Mouse (Mus musculus): ENCODE measurements at regions not wholly inside any gene's neighbourhood (a gene's known extent, or its start where the extent isn't known, plus 50 kb on each side); places are given as distances from the start of the nearest gene placed in this dataset.

GRCm38 (mm10) chr12:37632368-37632767, 185.2 kb upstream of the Dgkb start:
- Histone ChIP-seq H3K9me3 (ENCODE audit: low read length) (no peaks in the 10 kb centered on the region), H3K27me3 (ENCODE audit: insufficient read depth, low read length) (no peaks in the 10 kb centered on the region), H3K4me3 (replicated peaks; ENCODE audit: low read length) (no peak overlapping the region), H3K36me3 (ENCODE audit: insufficient read depth, low read length) (no peaks in the 10 kb centered on the region), H3K4me1 (replicated peaks; ENCODE audit: low read depth, low read length) (no peaks in the 10 kb centered on the region)
- peak; percentile 58 for TF ChIP-seq CTCF (conservative IDR thresholded peaks at IDR 0.05; ENCODE audit: low read length)
- TF ChIP-seq POU5F1 (IDR thresholded peaks at IDR 0.05; ENCODE audit: borderline replicate concordance, low read length), result no peak

GRCm38 (mm10) chr12:37633286-37633685, 184.2 kb upstream of the Dgkb start:
- H3K4me1 ChIP-seq (replicated peaks; ENCODE audit: low read depth, low read length), result no peaks in the 10 kb centered on the region
- H3K27me3 ChIP-seq (ENCODE audit: insufficient read depth, low read length), result no peaks in the 10 kb centered on the region
- no peaks in the 10 kb centered on the region for H3K36me3 ChIP-seq (ENCODE audit: insufficient read depth, low read length)
- no peak overlapping the region for H3K4me3 ChIP-seq (replicated peaks; ENCODE audit: low read length)
- no peaks in the 10 kb centered on the region for H3K9me3 ChIP-seq (ENCODE audit: low read length)
- TF ChIP-seq CTCF (conservative IDR thresholded peaks at IDR 0.05; ENCODE audit: low read length) (no peak), NANOG (IDR thresholded peaks at IDR 0.05; ENCODE audit: borderline replicate concordance, low read length) (no peak), POU5F1 (IDR thresholded peaks at IDR 0.05; ENCODE audit: borderline replicate concordance, low read length) (no peak)

GRCm38 (mm10) chr12:37646186-37646585, 171.3 kb upstream of the Dgkb start:
- H3K9me3 ChIP-seq (ENCODE audit: low read length), result no peaks in the 10 kb centered on the region
- H3K27me3 ChIP-seq (ENCODE audit: insufficient read depth, low read length), result no peaks in the 10 kb centered on the region
- TF ChIP-seq CTCF (conservative IDR thresholded peaks at IDR 0.05; ENCODE audit: low read length), result no peak
- TF ChIP-seq NANOG (IDR thresholded peaks at IDR 0.05; ENCODE audit: borderline replicate concordance, low read length), result no peak
- TF ChIP-seq POU5F1 (IDR thresholded peaks at IDR 0.05; ENCODE audit: borderline replicate concordance, low read length), result no peak
- H3K4me3 ChIP-seq (replicated peaks; ENCODE audit: low read length), result no peak overlapping the region
- no peaks in the 10 kb centered on the region for H3K36me3 ChIP-seq (ENCODE audit: insufficient read depth, low read length)
- H3K4me1 ChIP-seq (replicated peaks; ENCODE audit: low read depth, low read length), result no peaks in the 10 kb centered on the region

DNA sequence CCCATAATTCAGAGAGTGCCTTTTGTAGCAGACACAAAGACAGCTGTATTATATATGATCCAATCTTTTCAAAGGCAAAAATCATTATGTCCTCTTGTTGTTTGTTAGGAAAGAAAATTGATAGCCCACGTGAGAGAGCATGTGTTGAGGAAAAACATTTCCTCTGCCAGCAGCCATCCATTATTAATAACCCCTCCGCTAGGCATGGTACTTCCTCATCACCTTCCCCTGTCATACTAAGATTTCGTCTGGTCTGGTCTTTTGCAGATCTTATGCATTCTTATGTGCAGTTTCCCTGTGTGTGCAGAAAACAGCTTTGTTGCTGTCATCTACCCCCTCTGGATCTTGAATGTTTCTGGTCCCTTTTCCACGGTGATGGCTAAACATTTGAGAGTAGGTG, 164.2 kb upstream of the Dgkb start:
- no peaks in the 10 kb centered on the region for H3K27me3 ChIP-seq (ENCODE audit: insufficient read depth, low read length)
- TF ChIP-seq POU5F1 (IDR thresholded peaks at IDR 0.05; ENCODE audit: borderline replicate concordance, low read length), result no peak
- H3K9me3 ChIP-seq (ENCODE audit: low read length), result peaks cover 20% of the 10 kb centered on the region
- H3K4me1 ChIP-seq (replicated peaks; ENCODE audit: low read depth, low read length), result peaks cover 6% of the 10 kb centered on the region
- no peak overlapping the region for H3K4me3 ChIP-seq (replicated peaks; ENCODE audit: low read length)
- peaks cover 3% of the 10 kb centered on the region; the same call in 1 of the 2 replicates for H3K36me3 ChIP-seq (ENCODE audit: insufficient read depth, low read length)

- Histone ChIP-seq H3K27me3 (ENCODE audit: insufficient read depth, low read length) (no peaks in the 10 kb centered on the region), H3K4me1 (replicated peaks; ENCODE audit: low read depth, low read length) (peaks cover 6% of the 10 kb centered on the region), H3K36me3 (ENCODE audit: insufficient read depth, low read length) (peaks cover 3% of the 10 kb centered on the region; the same call in 1 of the 2 replicates), H3K4me3 (replicated peaks; ENCODE audit: low read length) (no peak overlapping the region), H3K9me3 (ENCODE audit: low read length) (peaks cover 29% of the 10 kb centered on the region)
- TF ChIP-seq NANOG (IDR thresholded peaks at IDR 0.05; ENCODE audit: borderline replicate concordance, low read length), result peak; percentile 43; the same call in 1 of the 2 replicates
- no peak for TF ChIP-seq CTCF (conservative IDR thresholded peaks at IDR 0.05; ENCODE audit: low read length)
Measured at GRCm38 (mm10) chr12:37654256-37654655, 163.3 kb upstream of the Dgkb start.

- H3K9me3 ChIP-seq (ENCODE audit: low read length), result peaks cover 49% of the 10 kb centered on the region
Measured at GRCm38 (mm10) chr12:37660016-37660415, 157.5 kb upstream of the Dgkb start.

DNA sequence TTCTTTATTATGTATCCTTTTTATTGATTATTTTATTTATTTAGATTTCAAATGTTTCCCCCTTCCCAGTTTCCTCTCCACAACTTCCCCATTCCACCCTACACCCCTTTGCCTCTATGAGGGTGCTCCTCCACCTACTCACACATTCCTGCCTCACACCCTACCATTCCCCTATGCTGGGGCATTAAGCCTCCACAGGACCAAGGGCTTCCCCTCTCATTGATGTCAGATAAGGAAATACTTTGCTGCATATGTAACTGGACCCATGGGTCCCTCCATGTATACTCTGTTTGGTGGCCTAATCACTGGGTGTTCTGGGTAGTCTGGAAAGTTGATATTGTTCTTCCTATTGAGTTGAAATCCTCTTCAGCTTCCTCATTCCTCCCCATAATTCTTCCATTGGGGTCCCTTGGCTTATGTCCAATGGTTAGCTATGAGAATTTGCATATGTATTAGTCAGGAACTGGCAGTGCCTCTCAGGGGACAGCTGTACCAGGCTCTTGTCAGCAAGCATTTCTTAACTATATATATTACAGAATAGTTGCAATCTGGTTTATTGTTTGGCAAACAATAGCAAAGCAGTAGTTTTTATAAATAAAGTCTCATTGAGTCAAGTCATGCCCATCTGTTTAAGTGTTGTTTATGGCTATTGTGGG, 134.9 kb upstream of the Dgkb start:
- H3K9me3 ChIP-seq (ENCODE audit: low read length), result no peaks in the 10 kb centered on the region
- no peaks in the 10 kb centered on the region for H3K4me1 ChIP-seq (replicated peaks; ENCODE audit: low read depth, low read length)
- H3K36me3 ChIP-seq (ENCODE audit: insufficient read depth, low read length), result no peaks in the 10 kb centered on the region
- no peaks in the 10 kb centered on the region for H3K27me3 ChIP-seq (ENCODE audit: insufficient read depth, low read length)
- no peak for TF ChIP-seq CTCF (conservative IDR thresholded peaks at IDR 0.05; ENCODE audit: low read length)
- no peak for TF ChIP-seq POU5F1 (IDR thresholded peaks at IDR 0.05; ENCODE audit: borderline replicate concordance, low read length)
- no peak for TF ChIP-seq NANOG (IDR thresholded peaks at IDR 0.05; ENCODE audit: borderline replicate concordance, low read length)
- no peak overlapping the region for H3K4me3 ChIP-seq (replicated peaks; ENCODE audit: low read length)

More at GRCm38 (mm10) chr12:37660016-37660415, 157.5 kb upstream of the Dgkb start:
- TF ChIP-seq CTCF (conservative IDR thresholded peaks at IDR 0.05; ENCODE audit: low read length) (no peak), NANOG (IDR thresholded peaks at IDR 0.05; ENCODE audit: borderline replicate concordance, low read length) (no peak), POU5F1 (IDR thresholded peaks at IDR 0.05; ENCODE audit: borderline replicate concordance, low read length) (no peak)
- Histone ChIP-seq H3K36me3 (ENCODE audit: insufficient read depth, low read length) (peaks cover 3% of the 10 kb centered on the region; the same call in 1 of the 2 replicates), H3K27me3 (ENCODE audit: insufficient read depth, low read length) (no peaks in the 10 kb centered on the region), H3K4me1 (replicated peaks; ENCODE audit: low read depth, low read length) (no peaks in the 10 kb centered on the region), H3K4me3 (replicated peaks; ENCODE audit: low read length) (no peak overlapping the region)

GRCm38 (mm10) chr12:37692584-37692983, 124.9 kb upstream of the Dgkb start:
- no peaks in the 10 kb centered on the region for H3K27me3 ChIP-seq (ENCODE audit: insufficient read depth, low read length)
- no peaks in the 10 kb centered on the region for H3K4me1 ChIP-seq (replicated peaks; ENCODE audit: low read depth, low read length)
- H3K9me3 ChIP-seq (ENCODE audit: low read length), result no peaks in the 10 kb centered on the region
- no peak overlapping the region for H3K4me3 ChIP-seq (replicated peaks; ENCODE audit: low read length)
- no peaks in the 10 kb centered on the region for H3K36me3 ChIP-seq (ENCODE audit: insufficient read depth, low read length)
- no peak for TF ChIP-seq NANOG (IDR thresholded peaks at IDR 0.05; ENCODE audit: borderline replicate concordance, low read length)
- no peak for TF ChIP-seq POU5F1 (IDR thresholded peaks at IDR 0.05; ENCODE audit: borderline replicate concordance, low read length)
- no peak for TF ChIP-seq CTCF (conservative IDR thresholded peaks at IDR 0.05; ENCODE audit: low read length)
